Mouse (Mus musculus) heart, postnatal 14 days (tissue): Measurements from ENCODE around the gene Nyap1. TPM values are rescaled to one million over a fixed set of nuclear protein-coding genes. Genes with fewer than 3 reads are reported as not detected.

ENCODE experiments used
- DNase-seq, 2 experiments: peaks; one replicate each; pipeline ENCODE4 v3.0.0; 2021 to 2022
- intact Hi-C: fragments of 180-260 bp; cut with DNase I; formaldehyde crosslinking; loops from one replicate; pipeline ENCODE4 v1.15.1; 2025
- long read RNA-seq, 2 experiments: library from polyadenylated mRNA; stranded (forward); transcript quantifications; one replicate each; pipeline ENCODE4 v2.0.0; 2021
- total RNA-seq, 2 experiments: library from RNA; stranded (reverse); gene quantifications; 2 replicates each; pipeline ENCODE4 v1.2.3; 2021

The Nyap1 gene
- 1 to 10 TPM; 1.4 to 1.8 TPM for total RNA-seq
- long read RNA-seq, experiment 1, result 0 reads
- long read RNA-seq, experiment 2, result 0 reads

DNA sequence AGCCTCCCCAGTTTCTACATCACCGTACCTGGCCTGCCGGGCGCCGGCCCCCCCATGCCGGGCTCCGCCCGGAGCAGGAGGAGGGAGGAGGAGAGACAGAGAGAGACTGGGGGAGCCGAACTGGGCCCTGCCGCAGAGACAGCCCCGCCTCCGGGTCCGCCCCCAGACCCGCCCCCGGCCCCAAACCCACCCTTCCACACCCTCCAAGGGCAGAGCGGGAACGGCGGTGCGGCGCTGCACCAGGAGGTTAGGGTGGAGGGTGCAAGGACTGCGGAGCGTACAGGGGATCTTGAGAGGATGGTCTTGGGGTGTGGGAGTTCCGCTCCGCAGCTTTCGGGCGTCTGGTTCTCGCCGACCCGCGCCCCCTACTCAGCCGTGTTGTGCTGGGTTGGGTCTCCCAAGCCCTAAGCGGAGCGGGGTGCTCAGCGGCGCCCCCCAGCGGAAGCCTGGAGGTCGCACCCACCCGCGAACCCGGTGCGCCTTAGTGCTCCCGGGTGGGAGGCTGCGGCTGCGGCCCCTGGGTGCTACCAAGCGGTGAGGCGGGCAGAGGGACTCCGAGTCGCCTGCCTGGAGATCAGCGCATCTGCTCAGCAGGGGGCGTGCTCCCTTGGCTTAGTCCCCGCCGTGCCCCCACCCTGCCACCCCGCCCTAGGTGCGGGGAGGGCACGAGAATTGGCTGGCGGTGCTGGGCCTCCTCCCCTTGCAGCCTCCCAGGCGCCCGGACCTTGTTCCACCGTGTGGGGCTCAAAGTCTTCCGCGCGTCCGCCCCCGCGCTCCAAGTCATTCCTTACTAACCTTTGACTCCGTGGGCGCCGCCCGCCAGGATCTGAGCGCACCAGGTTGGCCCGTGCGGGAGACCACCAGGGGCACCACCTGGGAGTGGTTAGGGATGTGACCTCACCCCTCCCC is at the start of gene Nyap1:
Gene Nyap1, minus strand, starts transcription at position 585 of the 909 bp plus-strand sequence.
- DNase-seq, result peak; percentile 83 to 85
- intact Hi-C loops, result loop anchor here (5.0 kb wide), 1 partner anchor 84 kb away; no protein-coding TSS in a partner anchor

- DNase-seq, result no peak
- intact Hi-C loops, result loop anchor here (1.0 to 10.0 kb wide), 3 partner anchors 89 to 824 kb away; partner anchors contain the start of genes Cldn15 and Zfp113
Observed at GRCm38 (mm10) chr5:137788946-137789531, 47.6 kb upstream of the Nyap1 start.

GRCm38 (mm10) chr5:137788171-137788570 is 46.8 kb upstream of the Nyap1 start:
- DNase-seq, result no peak
- intact Hi-C loops, result loop anchor here (10.0 kb wide), 2 partner anchors 367 to 823 kb away; partner anchors contain the start of genes Cldn15 and Zfp113

DNA sequence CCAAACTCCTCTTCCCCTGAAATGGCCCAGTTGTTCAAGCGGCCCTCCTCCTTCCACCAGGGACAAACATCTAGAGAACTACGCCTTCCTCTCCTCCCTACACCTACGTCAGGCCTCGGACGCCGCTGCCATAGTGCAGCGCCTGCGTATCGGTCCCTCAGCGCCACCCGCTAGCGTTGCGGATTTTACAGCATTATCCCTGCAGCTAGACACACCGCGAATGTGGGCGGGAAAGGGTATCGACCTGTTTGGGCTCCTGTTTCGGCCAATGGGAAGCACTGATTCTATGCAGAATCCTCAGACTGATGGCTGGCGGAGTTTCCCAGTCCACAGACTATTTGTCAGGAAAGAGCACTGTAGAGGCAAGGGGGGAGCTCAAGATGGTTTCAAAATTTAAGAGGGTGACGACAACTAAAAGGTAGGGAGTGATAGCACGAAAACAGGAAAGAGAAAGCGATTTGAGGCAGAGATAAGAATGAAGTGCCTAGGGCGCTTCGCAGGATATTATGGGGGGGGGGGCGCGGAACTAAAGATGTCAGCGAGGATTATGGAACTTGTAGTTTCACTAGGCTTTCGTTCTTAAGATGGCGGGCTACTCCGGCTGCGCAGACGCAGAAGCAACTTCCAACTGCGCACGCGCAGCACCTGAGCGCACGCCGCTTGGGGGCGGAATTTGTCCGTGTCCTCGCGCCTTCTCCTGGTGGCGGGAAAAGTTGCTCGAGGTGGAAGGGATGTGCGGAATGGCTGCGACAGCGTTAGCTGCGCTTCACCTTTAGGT is 45.9 kb upstream of the Nyap1 start, which contains the start of the genes Mepce and Zcwpw1:
Gene Mepce, minus strand, starts transcription at position 505 of the 778 bp plus-strand sequence.
Gene Zcwpw1, plus strand, starts transcription at position 648 of the 778 bp plus-strand sequence.
- peak; percentile 98 for DNase-seq
- intact Hi-C loops, result loop anchor here (10.0 kb wide), 2 partner anchors 367 to 823 kb away; partner anchors contain the start of genes Cldn15 and Zfp113

- intact Hi-C loops, result loop anchor here (10.0 kb wide), 2 partner anchors 368 to 822 kb away; partner anchors contain the start of genes Cldn15 and Zfp113
- DNase-seq, result peak; percentile 99 to 100
Observed at GRCm38 (mm10) chr5:137786109-137786942, 44.9 kb upstream of the Nyap1 start.

- intact Hi-C loops, result loop anchor here (10.0 kb wide), 2 partner anchors 369 to 821 kb away; partner anchors contain the start of genes Cldn15 and Zfp113
- peak; percentile 61 to 65 for DNase-seq
Observed at GRCm38 (mm10) chr5:137785164-137786031, 44.0 kb upstream of the Nyap1 start.

DNA sequence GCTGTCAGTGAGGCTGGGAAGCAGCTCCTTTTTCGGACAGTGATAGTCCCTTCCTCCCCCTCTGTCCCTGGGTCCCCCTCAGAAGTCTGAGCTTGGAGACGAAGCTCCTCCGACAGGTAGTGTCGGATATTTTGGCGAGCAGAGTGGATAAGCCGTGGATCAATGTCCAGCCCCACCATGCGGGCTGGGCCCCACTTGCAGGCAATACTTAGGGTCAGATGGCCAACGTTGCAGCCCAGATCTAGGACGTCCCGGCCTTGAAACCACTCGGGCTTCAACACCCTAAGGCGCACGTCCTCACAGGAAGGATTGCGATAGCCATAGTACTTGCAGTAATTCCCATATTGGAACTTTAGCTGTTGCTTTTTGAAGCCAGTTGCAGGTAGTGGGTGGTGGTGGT is 43.1 kb upstream of the Nyap1 start:
- intact Hi-C loops, result loop anchor here (10.0 kb wide), 2 partner anchors 370 to 820 kb away; partner anchors contain the start of genes Cldn15 and Zfp113
- DNase-seq, result no peak

GRCm38 (mm10) chr5:137783901-137784540 is 42.6 kb upstream of the Nyap1 start:
- no peak for DNase-seq
- intact Hi-C loops, result loop anchor here (10.0 kb wide), 2 partner anchors 371 to 819 kb away; partner anchors contain the start of genes Cldn15 and Zfp113

DNA sequence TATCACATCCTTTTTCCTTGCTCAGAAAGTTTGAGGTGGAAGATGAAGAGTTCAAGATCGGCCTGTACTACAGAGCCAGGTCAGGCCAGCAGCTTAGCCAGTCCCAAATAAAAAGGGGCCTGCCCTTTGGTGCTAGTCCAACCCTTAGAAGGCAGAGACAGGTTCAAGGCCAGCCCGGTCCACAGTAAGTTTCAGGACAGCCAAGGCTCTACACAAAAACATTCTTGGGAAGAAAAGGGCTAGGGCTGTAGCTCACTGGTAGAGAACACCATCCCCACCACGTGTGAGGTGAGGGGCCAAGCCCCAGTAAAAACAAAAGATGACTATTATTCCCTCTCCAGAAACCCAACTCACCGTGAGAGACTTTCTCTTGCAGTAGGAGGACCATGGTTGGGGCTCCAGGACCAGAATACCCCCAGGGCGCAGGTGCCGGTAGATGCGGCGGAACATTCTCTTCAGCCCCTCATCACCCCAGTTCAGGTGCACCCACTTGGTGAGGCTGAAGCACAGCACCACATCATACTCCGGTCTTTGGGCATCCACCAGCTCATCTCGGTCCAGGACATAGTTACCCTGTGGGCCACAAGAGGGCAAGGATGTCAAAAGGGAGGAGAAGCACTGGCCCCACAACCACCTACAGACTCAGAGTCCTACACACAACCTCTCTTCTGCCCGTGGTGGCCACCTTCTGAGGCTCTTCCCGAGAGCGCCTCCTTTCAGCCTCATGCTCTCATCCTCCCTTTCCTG is 41.5 kb upstream of the Nyap1 start:
- DNase-seq, result no peak

DNA sequence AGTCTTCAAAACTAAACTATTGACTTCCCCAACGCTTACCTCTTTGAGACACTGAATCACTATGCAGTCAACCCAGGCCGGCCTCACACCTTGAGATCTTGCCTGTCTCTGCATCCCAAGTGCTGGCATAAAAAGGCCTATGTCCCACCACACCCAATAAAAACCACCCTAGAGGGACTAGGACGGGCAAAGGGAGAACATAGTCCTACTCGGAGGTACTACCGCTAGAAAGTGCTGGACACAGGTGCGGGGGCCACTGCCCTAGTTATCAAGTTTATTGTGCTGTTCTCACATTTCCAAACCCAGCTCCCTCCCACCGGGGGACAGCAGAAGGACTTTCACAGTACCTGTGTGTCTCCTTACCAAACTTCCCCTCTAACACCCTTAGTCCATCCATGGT is 40.3 kb upstream of the Nyap1 start:
- intact Hi-C loops, result loop anchor here (10.0 kb wide), 2 partner anchors 373 to 817 kb away; partner anchors contain the start of genes Cldn15 and Zfp113

More for the DNA sequence above, 41.5 kb upstream of the Nyap1 start:
- intact Hi-C loops, result loop anchor here (10.0 kb wide), 2 partner anchors 372 to 818 kb away; partner anchors contain the start of genes Cldn15 and Zfp113

GRCm38 (mm10) chr5:137779053-137779933 is 37.9 kb upstream of the Nyap1 start:
- intact Hi-C loops, result no loop called here
- DNase-seq, result peak in 1 of 2 experiments; percentile 34

More for the DNA sequence above, 40.3 kb upstream of the Nyap1 start:
- no peak for DNase-seq

- intact Hi-C loops, result no loop called here
- DNase-seq, result peak; percentile 96 to 98
Observed at GRCm38 (mm10) chr5:137778635-137779034, 37.2 kb upstream of the Nyap1 start, which contains the start of gene Ppp1r35. TSS of gene Ppp1r35 (plus strand) at chr5:137778849.

- intact Hi-C loops, result no loop called here
- no peak for DNase-seq
Observed at GRCm38 (mm10) chr5:137777267-137777845, 35.9 kb upstream of the Nyap1 start.

- DNase-seq, result no peak
- intact Hi-C loops, result no loop called here
Observed at GRCm38 (mm10) chr5:137776408-137776918, 35.1 kb upstream of the Nyap1 start.
